Mouse (Mus musculus) intestine, postnatal 0 days (tissue): Measurements from ENCODE around the gene Hsd17b6. TPM values are rescaled to one million over a fixed set of nuclear protein-coding genes. Genes with fewer than 3 reads are reported as not detected.
A peak's percentile ranks its signal among the peaks of the same experiment; 100 is the strongest.

Experiments used
- ATAC-seq: fragments of 200-750 bp; cut with Nextera tagmentation; 2 replicates; pipeline ENCODE4 v1.8.0; 2017; ENCODE audit warnings: mild to moderate bottlenecking, moderate TSS enrichment, moderate library complexity
- H3K27ac ChIP-seq: fragments of 300-500 bp; sonication (generic); 2 replicates; pipeline ENCODE4 v1.5.1; 2014; ENCODE audit warnings: mild to moderate bottlenecking, low read depth, low read length, moderate library complexity
- H3K27me3 ChIP-seq: fragments of 300-500 bp; sonication (generic); replicated peaks from 2 replicates; pipeline ENCODE4 v1.6.1; 2014; ENCODE audit warnings: low read length, mixed read lengths; ENCODE audit not compliant: control insufficient read depth, insufficient read depth
- H3K36me3 ChIP-seq: fragments of 300-500 bp; sonication (generic); 2 replicates; pipeline ENCODE4 v1.6.1; 2014; ENCODE audit warnings: mild to moderate bottlenecking, moderate library complexity; ENCODE audit not compliant: control insufficient read depth, insufficient read depth
- H3K4me1 ChIP-seq: fragments of 300-500 bp; sonication (generic); replicated peaks from 2 replicates; pipeline ENCODE4 v1.6.1; 2014; ENCODE audit warnings: antibody characterized with exemption, low read length, mixed read lengths; ENCODE audit not compliant: control insufficient read depth, insufficient read depth
- H3K4me2 ChIP-seq: fragments of 300-500 bp; sonication (generic); replicated peaks from 2 replicates; pipeline ENCODE4 v1.6.1; 2014; ENCODE audit warnings: low read depth, mild to moderate bottlenecking, moderate library complexity
- H3K4me3 ChIP-seq: fragments of 300-500 bp; sonication (generic); 2 replicates; pipeline ENCODE4 v1.5.1; 2014; ENCODE audit warnings: low read depth, low read length
- H3K9ac ChIP-seq: fragments of 300-500 bp; sonication (generic); 2 replicates; pipeline ENCODE4 v1.6.1; 2014; ENCODE audit warnings: mild to moderate bottlenecking, low read depth, low read length
- H3K9me3 ChIP-seq: fragments of 300-500 bp; sonication (generic); 2 replicates; pipeline ENCODE4 v1.6.1; 2016; ENCODE audit warnings: mixed run types; ENCODE audit not compliant: control insufficient read depth
- CTCF ChIP-seq: sonication (generic); IDR thresholded peaks from 2 replicates; pipeline ENCODE4 v1.5.1; 2016; ENCODE audit warnings: low read depth, mild to moderate bottlenecking, control low read depth, antibody characterized with exemption, moderate library complexity
- WGBS: fragments of 180-500 bp; shearing (Covaris S2); extraction: QIAGEN DNeasy Blood & Tissue Kit; methylation state at CpG from one replicate; pipeline ENCODE4 v1.1.7; 2014; 5-methylcytosine and 5-hydroxymethylcytosine counted together
- polyA plus RNA-seq: library from polyadenylated mRNA; unstranded; fragments of >200 nt; fragmentation: Nextera tagmentation; extraction: Ambion mirVana; gene quantifications from 2 replicates; pipeline ENCODE4 v1.2.1, GENCODE M21; 2015

The Hsd17b6 gene
- polyA plus RNA-seq, 1 experiment from 2014 or later: 0.74 TPM

DNA sequence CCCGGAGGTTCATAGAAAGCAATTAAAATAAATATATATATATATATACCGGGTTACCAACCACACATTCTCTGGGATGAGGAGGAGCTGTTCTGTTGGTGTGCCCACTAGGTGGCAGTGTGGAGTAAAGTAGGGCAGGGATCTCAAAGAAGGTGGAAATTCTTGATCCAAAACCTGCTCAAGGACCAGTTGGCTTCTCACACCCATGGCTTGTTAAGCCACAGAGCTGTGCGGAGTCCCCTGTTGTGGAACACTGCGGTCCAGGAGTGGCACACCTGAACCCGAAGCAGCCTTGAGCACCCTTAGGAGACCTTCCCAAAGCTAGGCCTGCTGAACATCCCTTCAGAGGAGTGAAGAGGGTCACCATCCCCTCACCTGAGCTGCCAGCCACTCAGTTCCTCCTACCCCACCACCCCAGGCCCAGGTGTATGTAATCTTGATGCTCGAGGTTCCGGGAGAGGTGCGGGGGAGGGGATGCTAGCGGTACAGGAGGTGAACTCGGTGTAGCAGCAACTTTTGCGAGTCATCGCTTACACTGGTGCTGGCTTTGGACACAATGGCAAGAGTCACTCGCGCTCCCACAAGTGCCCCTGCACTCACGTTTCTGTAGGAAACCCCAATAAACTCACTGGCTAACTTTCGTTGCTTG, 51.1 kb downstream of the Hsd17b6 start:
- ATAC-seq: 0 out of 2 replicates have a peak, but pooled peaks have one; percentile 29
- Histone ChIP-seq H3K9me3 (no peaks in the 10 kb centered on the region), H3K36me3 (no peaks in the 10 kb centered on the region), H3K4me3 (no peak overlapping the region), H3K9ac (no peak overlapping the region), H3K4me1 (no peaks in the 10 kb centered on the region), H3K27ac (peak overlapping the region; percentile 7; the same call in 1 of the 2 replicates), H3K4me2 (no peak overlapping the region), H3K27me3 (no peaks in the 10 kb centered on the region)
- WGBS: 52% methylated on average over 16 of the region's 16 CpGs
- TF ChIP-seq CTCF: peak; percentile 84

DNA sequence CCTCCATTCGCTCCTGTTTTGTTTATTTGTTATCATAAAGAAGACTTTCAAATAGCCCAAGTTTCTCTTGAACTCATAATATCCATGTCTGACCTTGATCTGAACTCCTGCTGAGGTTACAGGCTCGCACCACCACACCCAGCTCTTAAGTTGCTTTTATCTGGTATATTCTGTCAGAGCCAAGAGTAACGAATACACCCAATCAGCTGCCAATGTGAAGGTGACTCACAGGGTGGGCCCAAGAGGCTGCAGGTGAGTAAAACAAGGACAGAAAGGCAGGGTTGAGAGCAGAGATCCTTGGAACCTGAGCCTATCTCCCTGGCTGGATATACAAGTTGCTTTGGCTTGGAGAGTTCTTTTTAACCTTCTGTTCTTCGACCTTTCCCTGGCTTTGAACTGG, 52.4 kb downstream of the Hsd17b6 start:
- Histone ChIP-seq H3K4me2 (no peak overlapping the region), H3K9ac (no peak overlapping the region), H3K27ac (no peak overlapping the region), H3K4me1 (no peaks in the 10 kb centered on the region), H3K4me3 (no peak overlapping the region), H3K9me3 (no peaks in the 10 kb centered on the region), H3K27me3 (no peaks in the 10 kb centered on the region), H3K36me3 (no peaks in the 10 kb centered on the region)
- 42% methylated on average over 4 of the region's 4 CpGs for WGBS
- TF ChIP-seq CTCF: no peak
- peak; percentile 43 for ATAC-seq

DNA sequence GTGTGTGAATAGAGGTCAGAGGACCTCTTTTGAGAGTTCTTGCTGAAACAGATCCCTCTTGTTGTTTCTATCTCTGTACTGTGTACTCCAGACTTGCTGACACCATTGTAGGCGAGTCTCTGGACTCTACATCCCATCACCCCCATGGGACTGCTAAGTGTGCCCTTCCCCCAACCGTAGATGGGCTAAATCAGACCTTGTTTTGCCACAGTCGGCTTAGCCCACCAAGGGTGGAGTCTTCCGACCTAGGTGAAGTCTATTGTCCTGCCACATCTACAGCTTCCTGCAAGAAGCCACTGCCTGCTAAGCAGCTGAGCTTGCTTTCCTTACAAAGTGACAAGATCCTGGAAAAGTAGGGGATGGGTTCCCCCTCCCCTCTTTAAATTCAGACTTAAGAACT, 55.6 kb downstream of the Hsd17b6 start:
- Histone ChIP-seq H3K36me3 (no peaks in the 10 kb centered on the region), H3K4me1 (no peaks in the 10 kb centered on the region), H3K4me2 (no peak overlapping the region), H3K9me3 (no peaks in the 10 kb centered on the region), H3K27ac (no peak overlapping the region), H3K4me3 (no peak overlapping the region), H3K27me3 (no peaks in the 10 kb centered on the region), H3K9ac (no peak overlapping the region)
- ATAC-seq: no peak
- no peak for TF ChIP-seq CTCF
- 78% methylated on average over 4 of the region's 4 CpGs for WGBS

DNA sequence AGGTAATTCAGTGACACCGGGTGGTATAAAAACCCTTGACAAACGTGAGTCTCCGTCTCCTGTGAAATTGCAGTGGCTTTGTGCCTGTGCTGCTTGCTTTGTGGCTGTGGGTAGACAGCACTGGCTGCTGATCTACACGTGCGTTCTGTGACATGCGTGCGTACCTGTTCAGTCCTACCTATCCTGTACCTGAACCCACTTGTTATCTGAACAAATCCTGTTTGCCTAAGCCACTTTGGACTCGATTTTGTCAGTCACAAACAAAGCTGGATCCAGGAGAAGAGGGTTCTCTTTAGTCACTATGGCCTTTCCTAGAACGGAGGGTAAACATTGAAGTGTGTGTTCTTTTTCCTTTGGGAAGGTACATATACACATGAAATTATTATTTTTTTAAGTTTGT, 56.0 kb downstream of the Hsd17b6 start:
- ATAC-seq: no peak
- 78% methylated on average over 9 of the region's 9 CpGs for WGBS
- no peaks in the 10 kb centered on the region for H3K27me3 ChIP-seq
- H3K27ac ChIP-seq: no peak overlapping the region
- no peak for TF ChIP-seq CTCF
- no peak overlapping the region; the same call in 1 of the 2 replicates for H3K9ac ChIP-seq
- no peaks in the 10 kb centered on the region for H3K4me1 ChIP-seq
- no peaks in the 10 kb centered on the region for H3K9me3 ChIP-seq
- H3K4me2 ChIP-seq: no peak overlapping the region
- H3K36me3 ChIP-seq: no peaks in the 10 kb centered on the region
- no peak overlapping the region for H3K4me3 ChIP-seq

DNA sequence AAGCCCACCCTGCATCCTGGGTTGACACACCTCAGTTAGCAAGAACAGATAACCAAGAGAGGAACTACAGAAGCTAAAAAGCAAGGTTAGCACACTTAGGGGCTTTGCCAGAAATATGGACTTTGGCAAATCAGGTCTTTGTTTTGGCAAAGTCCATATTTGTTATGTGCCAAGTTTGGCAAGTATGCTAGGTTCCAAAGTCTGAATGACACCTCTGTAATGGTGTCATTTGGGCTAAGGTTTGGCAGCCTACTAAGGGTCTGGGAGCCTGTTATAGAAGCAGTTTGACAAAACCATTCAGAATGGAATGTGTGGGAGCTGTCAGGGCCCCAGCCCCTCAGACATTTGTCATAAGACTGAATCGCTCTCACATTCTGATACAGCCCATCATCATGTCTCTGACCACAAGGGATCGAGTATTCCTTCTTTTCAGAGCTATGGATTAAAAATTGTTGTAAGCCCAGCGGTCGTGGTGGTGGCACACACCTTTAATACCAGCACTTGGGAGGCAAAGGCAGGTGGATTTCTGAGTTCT, 57.7 kb downstream of the Hsd17b6 start:
- Histone ChIP-seq H3K27ac (no peak overlapping the region), H3K36me3 (no peaks in the 10 kb centered on the region), H3K27me3 (no peaks in the 10 kb centered on the region), H3K9ac (no peak overlapping the region), H3K4me2 (no peak overlapping the region), H3K9me3 (no peaks in the 10 kb centered on the region), H3K4me1 (no peaks in the 10 kb centered on the region), H3K4me3 (no peak overlapping the region)
- ATAC-seq: no peak
- TF ChIP-seq CTCF: no peak
- 91% methylated on average over 4 of the region's 4 CpGs for WGBS

DNA sequence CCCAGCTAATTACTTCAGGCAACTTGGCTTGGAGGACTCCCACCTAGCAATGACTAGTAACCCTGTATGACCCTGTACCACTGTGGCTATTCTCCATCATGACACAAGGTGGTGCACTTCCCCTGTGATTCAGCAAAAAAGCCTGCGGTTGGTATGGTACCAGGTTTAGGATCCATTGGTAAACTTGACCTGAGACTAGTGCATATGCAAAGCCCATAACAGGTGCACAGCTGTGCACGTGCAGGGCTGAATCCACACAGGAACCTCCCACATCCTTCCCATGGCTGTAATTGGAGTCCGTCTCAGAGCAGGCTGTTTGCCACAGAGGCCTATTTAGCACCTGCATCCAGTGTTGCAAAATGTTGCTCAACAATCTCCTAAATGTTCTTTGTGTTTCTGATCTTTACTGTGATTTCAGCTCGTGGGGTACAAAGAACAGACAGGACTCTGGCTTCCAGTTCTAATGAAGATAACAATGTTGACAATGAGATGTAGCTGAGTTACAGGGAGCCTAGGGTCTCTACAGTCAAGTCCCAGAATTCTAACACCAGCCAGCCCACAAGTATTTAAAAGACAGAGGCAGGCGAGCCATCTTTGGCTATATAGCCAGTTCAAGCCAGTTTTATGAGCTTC, 61.9 kb downstream of the Hsd17b6 start:
- Histone ChIP-seq H3K4me1 (no peaks in the 10 kb centered on the region), H3K9ac (no peak overlapping the region), H3K4me3 (no peak overlapping the region), H3K27ac (no peak overlapping the region), H3K27me3 (no peaks in the 10 kb centered on the region), H3K36me3 (no peaks in the 10 kb centered on the region), H3K9me3 (no peaks in the 10 kb centered on the region), H3K4me2 (no peak overlapping the region)
- peak; percentile 96 for ATAC-seq
- 24% methylated on average over 5 of the region's 5 CpGs for WGBS
- peak; percentile 92 for TF ChIP-seq CTCF

Other genes starting within 250 kb of the Hsd17b6 start
- 0.10 and 0.12 TPM in 2 replicates for gene Rdh1, start 247.9 kb downstream of the Hsd17b6 start, polyA plus RNA-seq
- gene Rdh16f1, start 247.8 kb downstream of the Hsd17b6 start, polyA plus RNA-seq: 0.10 and 0.43 TPM in 2 replicates
- gene Rdh9, start 231.2 kb downstream of the Hsd17b6 start, polyA plus RNA-seq: 2.2 and 2.3 TPM in 2 replicates
- 0.07 TPM in 1 of 2 replicates, not detected in the other for gene Rdh16, start 206.5 kb downstream of the Hsd17b6 start, polyA plus RNA-seq
- not detected in 2 replicates for gene Rdh19, start 157.7 kb downstream of the Hsd17b6 start, polyA plus RNA-seq
- gene Rdh16f2, start 141.1 kb downstream of the Hsd17b6 start, polyA plus RNA-seq: 0.24 and 0.39 TPM in 2 replicates
- 1.1 and 1.2 TPM in 2 replicates for gene Rdh7, start 118.8 kb downstream of the Hsd17b6 start, polyA plus RNA-seq
- 0.09 TPM in 1 of 2 replicates, not detected in the other for gene Sdr9c7, start 109.1 kb downstream of the Hsd17b6 start, polyA plus RNA-seq
- gene Prim1, start 7.6 kb upstream of the Hsd17b6 start, polyA plus RNA-seq: 18.7 and 22.1 TPM in 2 replicates
- 511 and 531 TPM in 2 replicates for gene Naca, start 28.0 kb upstream of the Hsd17b6 start, polyA plus RNA-seq
- 264 and 269 TPM in 2 replicates for gene Ptges3, start 51.3 kb upstream of the Hsd17b6 start, polyA plus RNA-seq
- 2,460 and 2,644 TPM in 2 replicates for gene Atp5b, start 75.7 kb upstream of the Hsd17b6 start, polyA plus RNA-seq
- 8.1 and 8.6 TPM in 2 replicates for gene Baz2a, start 84.0 kb upstream of the Hsd17b6 start, polyA plus RNA-seq
- gene Rbms2, start 172.7 kb upstream of the Hsd17b6 start, polyA plus RNA-seq: 11.2 and 11.7 TPM in 2 replicates
- gene Gls2, start 186.8 kb upstream of the Hsd17b6 start, polyA plus RNA-seq: 0.37 and 0.42 TPM in 2 replicates
- 22.9 and 23.2 TPM in 2 replicates for gene Spryd4, start 204.2 kb upstream of the Hsd17b6 start, polyA plus RNA-seq
- gene Mip, start 218.2 kb upstream of the Hsd17b6 start, polyA plus RNA-seq: not detected in 2 replicates
- 8.6 and 10.6 TPM in 2 replicates for gene Timeless, start 224.5 kb upstream of the Hsd17b6 start, polyA plus RNA-seq
- not detected in 2 replicates for gene Apon, start 246.5 kb upstream of the Hsd17b6 start, polyA plus RNA-seq